Mouse (Mus musculus) megakaryocyte, embryonic 14.5 days (primary cell): ENCODE measurements around the gene Ghr.

Experiments
- FLI1 ChIP-seq: IDR thresholded peaks from 2 replicates; pipeline ENCODE4 v1.6.1; 2012; ENCODE audit warnings: low read length, inconsistent platforms, mixed read lengths
- GATA1 ChIP-seq: IDR thresholded peaks from 3 replicates; pipeline ENCODE4 v1.6.1; 2012; ENCODE audit warnings: mixed read lengths, low read length, inconsistent platforms, borderline replicate concordance

DNA sequence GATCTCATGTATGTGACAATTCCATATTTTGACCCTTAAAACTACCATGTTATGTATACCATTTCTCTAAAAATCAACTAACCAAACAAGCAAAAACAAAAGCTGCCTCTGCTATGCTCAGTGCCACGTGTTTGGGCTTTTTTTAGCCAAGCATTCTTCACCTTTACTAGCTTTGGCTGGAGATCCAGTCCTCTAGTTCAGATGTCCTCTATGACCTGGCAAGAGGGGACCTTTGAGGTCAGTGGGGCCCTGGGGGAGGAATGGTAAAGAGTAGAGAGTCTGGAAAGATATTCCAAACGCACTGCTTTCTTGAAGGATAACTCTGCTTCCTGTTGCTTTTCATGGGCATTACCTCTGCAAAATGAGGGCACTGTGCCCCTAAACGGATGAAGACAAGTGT is 145.9 kb downstream of the Ghr start:
- TF ChIP-seq GATA1: no peak
- TF ChIP-seq FLI1: no peak
